Mouse (Mus musculus): ENCODE measurements at regions not wholly inside any gene's neighbourhood (a gene's known extent, or its start where the extent isn't known, plus 50 kb on each side); places are given as distances from the start of the nearest gene placed in this dataset.

DNA sequence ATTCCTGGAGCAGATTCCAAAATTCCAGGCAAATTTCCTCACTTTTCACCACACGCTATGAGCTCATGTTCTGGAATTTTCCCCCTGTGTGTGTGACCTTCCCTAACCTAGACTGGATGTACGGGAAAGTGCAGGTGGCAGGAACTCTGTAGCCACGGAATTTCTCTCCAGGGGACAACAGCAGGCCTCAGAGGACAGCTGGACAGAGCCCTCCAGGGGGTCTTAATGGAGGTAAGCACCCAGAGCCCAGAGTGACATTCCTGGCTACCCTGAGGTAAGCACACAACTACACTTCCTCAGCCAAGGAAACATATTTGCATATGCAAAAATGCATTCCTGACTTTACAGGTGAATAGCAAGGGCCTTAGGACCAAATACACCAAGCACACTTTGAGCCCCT, 135.8 kb downstream of the Fam43a start:
- DNase-seq (ENCODE audit: low read depth, low spot score) = no peak

DNA sequence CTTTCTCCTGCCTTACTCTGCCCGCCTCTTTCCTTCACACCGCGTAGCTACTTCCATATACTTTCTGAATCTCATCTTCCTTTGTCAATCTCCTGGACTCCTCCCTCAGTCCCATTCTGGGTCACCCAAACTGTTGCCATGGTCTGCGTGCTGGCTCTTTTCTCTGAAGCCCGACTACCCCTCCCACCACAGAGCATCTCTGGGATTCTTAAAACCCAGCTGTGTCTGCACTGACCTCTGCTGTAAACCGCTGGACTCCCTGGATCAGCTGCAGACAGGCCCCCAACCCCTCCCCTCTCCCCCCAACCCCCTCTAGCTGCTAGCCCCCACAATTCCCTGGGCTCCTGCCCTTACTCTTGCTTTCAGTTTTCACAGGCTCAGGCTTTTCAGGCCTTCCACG, 136.4 kb downstream of the Fam43a start:
- no peak for DNase-seq (ENCODE audit: low read depth, low spot score)

DNA sequence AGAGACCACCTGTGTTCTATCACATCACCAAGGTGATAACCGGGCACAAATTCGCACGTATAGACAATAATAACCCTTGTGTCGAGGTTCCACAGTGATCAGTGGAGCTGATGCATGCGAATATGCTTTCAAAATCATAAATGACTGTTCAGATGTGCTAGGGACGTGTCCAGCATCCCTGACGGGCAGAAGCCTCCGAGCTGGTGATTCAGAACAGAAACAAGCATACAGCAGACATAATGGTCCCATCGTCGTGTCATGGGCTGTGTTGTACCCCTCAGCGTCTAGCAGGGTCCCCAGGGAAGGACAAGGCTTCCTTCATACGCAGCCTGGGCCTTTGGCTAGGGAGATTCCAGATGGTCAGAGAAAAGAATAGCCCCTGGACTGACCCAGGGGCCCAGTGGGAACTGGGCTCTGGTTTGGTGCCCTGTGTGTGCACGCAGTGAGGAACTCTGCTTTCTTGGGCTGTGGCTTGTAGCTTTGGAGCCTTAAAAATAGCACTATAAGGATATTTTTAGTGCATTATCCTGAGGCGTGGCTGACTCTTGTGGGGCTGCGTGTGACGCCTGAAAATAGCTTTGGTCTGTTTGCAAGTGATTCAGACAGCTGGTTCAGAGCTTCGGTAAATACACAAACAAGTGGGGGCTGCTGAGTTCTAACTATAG, 137.3 kb downstream of the Fam43a start:
- DNase-seq (ENCODE audit: low read depth, low spot score) = no peak

DNA sequence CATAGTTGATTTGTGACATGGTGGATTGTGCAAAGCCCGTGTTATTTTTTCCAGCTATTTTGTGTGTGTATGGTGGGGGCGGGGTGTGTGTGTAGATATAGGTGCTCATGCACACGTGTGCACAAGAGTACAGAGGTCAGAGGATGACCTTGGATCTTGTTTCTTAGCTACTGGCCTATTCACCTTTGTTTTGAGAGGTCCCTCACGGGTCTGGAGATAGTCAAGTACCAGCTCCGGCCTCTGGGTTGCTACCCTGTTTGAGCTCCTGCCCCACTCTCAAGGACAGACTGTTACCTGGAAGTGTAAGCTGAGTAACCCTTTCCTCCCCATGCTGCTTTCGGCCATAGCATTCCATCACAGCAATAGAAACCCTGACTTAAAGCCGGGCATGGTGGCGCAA, 138.0 kb downstream of the Fam43a start:
- no peak for DNase-seq (ENCODE audit: low read depth, low spot score)

DNA sequence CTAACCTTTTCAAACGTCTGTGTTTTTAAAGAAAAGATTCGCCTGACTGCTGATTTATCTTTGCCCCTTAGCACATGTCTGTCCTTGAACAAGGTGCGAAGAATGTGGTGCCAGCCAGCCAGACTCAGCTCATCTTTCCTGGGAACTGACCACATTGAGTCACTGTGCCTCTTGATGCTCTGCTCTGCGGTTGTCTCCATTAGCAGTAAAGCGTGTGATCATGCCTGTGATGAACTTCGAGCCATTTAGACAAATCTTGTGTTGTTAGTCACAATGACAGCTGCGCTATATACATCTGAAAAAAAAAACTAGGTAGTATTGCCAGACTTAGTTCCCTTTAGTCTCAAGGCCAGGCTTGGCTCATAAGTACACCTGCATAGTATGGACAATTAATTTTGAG, 140.1 kb downstream of the Fam43a start:
- no peak for DNase-seq (ENCODE audit: low read depth, low spot score)

DNA sequence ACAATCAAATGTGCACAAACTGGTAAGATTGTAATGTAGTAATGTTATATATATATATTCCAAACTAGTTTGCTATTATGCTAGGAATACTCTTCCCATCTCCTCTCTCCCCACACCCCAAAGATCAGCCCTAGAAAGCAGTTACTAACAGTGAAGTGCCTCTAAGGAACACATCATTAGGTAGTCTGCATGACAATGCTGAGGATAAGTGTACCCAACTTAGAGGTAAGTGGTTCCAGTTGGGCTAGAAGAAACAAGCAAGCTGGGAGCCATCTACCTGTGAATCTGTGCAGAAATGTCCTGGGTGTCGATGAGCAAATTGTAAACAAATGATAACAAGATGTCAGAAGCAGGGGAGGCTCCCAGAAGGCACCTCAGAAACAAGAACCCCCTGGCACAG, 141.7 kb downstream of the Fam43a start:
- DNase-seq (ENCODE audit: low read depth, low spot score) = no peak

DNA sequence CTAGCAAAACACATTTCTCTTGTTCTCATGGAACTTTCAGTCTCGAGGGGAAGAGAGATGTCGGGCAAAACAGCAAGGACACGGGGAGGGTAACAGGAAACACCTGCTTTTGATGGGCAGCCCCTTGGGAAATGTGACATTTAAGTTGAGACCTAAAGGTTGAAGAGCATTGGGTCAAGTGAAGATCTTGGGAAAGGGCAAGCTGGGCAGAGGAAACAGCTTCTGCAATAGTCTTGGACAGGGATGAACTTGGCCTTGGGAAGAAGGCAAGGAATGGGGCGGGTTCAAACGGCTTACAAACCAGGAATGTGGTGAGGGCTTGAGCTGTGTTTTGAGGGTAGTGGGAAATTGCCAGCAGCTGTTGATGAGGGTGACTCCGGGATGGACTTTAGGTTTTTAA, 143.0 kb downstream of the Fam43a start:
- no peak for DNase-seq (ENCODE audit: low read depth, low spot score)

DNA sequence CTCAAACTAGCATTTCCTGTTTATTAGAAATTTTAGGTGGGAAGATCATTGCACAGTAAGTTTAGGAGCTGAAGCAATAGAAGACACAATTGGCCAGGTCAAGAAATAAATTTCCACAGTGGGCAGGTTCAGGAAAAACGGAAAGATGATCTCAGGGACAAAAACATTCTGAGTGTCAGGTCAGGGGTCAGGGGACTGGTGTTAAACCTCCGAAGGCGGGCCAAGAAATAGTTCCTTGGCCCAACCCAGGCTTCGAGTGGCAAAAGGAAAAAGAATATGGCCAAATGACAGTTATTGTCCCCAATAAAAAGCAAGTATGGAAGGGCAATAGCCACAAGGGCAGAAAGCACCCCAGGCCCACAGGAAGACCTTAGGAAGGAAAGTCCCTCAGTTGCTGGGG, 144.0 kb downstream of the Fam43a start:
- no peak for DNase-seq (ENCODE audit: low read depth, low spot score)

DNA sequence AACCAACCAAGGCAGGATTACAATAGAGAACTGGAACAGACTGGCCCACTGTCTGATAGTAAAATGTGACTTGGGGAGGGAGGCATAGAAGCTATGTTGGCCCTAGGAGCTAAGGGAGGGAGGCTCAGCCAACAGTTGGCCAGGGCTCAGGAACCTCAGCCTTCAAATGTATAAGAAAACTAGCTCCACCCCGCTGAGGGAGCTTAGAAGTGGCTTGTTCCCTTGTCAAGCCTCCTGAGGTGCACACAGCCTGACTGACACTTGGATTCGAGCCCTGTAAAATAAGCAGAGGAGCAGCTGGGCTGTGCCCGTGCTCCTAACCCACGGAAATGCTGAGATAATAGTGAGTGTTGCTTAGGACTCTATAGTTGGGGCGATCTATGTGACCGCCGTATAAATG, 144.7 kb downstream of the Fam43a start:
- no peak for DNase-seq (ENCODE audit: low read depth, low spot score)

DNA sequence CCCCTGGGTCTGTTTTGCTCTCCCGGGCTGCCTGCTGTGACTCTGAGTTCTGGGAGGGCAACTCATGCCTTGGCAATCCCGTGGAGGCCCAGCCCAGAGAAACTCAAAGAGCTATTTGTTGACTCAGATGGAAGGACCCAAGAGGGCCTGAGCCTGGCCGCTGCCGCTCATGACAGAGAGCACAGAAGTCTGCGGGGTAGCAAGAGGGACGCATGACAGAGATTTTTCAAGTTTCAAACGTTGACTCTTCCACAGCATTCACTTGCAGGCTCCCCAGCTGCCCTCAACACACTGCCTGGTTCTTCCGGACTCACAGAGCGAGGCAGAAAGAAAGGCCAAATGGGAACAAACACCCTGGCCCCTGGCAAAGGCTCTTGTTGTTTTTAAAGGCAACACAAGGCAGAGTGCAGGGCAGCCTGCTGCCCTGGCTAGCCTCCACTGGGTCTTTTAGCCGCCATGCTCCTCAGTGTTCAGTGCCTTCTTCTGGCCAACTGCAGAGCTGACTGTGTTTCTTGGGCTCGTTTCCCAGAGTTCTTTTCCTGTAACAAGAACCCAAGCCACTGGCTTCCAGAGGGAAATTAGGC, 146.2 kb downstream of the Fam43a start:
- no peak for DNase-seq (ENCODE audit: low read depth, low spot score)

DNA sequence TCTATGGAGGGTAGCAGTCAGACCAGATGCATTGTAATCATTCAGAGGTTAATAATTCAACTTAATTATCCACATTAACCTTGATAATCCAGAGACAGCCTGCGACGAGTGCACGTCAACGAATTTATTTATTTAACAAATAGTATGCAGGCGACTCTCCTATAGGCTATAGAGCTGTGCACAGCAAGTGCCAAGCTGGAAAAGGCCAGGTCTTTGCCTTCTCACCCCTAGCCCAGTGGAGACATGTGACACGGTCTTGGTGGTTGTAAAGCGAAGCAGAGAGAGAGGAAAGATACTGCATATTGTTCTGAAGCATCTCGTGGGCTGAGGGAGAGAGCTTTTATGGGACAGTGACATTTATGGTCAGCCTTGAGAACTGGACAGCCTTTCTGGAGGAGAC, 146.7 kb downstream of the Fam43a start:
- no peak for DNase-seq (ENCODE audit: low read depth, low spot score)

DNA sequence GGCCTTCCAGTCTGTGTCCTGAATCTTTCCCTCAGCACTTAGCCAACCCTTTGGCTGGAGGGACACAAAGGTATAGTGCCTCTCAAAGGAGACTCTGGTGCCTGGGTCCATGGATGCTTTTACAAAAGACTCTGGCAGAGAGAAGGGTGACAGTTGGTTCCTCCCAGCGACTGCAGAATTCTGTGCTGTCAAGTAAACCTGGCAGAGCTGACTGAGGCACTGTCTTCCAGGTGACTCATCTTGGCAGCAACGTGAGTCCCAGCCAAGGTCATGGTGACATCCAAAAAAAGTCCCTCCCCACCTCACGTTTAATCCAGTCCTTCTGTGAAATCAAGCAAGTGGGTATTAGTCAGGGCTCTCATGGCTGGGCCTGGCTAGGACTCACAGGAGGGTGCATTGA, 150.3 kb downstream of the Fam43a start:
- no peak for DNase-seq (ENCODE audit: low read depth, low spot score)

DNA sequence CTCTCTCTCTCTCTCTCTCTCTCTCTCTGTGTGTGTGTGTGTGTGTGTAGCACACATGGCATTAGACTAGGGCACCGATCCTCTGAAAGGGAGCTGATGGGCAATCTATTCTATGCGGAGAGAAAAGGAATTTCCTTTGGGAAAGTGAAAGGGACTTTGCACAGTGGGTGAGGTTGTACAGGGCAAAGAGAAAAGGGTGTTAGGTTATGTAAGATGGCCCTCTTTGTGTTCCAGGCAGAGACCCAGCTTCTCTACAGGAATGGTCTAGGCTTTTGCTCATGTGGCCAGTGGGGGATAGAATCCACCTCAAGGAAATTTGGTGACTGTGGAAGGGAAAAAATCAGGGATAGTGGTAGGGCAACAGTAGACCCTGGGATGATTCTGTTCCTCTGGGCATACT, 156.2 kb downstream of the Fam43a start:
- DNase-seq (ENCODE audit: low read depth, low spot score) = no peak

DNA sequence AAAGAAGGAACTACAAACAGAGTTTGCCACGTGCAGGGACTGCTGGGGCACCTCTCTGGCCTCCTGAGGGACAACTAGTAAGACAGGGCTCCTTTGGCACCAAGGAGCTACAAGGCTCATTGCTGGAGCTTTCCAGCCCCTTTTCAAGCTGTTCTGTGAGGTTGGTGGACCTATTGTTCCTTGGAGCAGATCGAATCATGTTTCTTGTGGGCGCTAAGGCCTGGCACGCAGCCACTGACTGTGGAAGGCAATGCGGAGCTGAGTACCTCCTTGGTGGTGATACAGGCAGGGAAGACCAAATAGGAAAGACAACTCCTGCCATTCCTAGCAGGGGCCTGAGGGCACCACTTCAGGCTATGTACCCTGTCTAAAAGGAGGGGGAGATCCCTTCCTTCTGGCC, 157.2 kb downstream of the Fam43a start:
- no peak for DNase-seq (ENCODE audit: low read depth, low spot score)

DNA sequence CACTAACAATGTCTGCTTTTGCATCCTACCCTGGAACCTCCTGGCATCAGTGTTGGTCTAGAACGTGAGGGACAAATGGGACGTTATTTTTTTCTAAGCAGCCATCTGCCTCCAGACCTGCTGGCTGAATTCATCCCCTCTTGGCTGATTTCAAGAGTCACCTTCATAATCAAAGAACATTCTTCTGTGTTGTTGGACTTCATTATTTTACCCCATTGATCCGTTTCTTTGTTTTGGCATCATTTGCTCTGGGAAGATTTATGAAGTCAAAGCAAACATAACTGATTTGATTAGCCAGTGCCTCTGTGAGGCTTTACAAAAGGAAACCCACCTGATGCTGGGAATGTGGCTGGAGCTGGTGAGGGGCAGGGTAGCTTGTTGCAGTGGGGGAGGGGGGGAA, 158.0 kb downstream of the Fam43a start:
- DNase-seq (ENCODE audit: low read depth, low spot score) = no peak

DNA sequence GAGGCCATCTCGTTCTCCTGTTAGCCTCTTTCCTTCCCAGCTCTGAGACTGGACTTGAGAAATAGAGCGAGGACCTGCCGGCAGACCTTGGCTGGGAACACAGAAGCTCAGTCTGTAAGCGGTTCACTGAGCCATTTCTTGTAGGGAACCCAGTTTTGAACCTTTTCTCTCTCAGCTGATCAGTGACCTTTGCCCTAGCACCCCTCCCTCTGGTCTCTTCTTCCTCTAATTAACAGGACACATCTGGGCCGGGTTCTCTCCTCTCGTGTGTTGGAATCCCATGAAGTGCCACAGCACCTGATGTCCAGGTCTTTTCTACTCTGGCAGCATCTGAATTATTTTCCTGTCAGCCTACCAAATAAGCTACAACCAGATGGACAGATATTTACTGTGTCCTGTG, 158.5 kb downstream of the Fam43a start:
- DNase-seq (ENCODE audit: low read depth, low spot score) = no peak

DNA sequence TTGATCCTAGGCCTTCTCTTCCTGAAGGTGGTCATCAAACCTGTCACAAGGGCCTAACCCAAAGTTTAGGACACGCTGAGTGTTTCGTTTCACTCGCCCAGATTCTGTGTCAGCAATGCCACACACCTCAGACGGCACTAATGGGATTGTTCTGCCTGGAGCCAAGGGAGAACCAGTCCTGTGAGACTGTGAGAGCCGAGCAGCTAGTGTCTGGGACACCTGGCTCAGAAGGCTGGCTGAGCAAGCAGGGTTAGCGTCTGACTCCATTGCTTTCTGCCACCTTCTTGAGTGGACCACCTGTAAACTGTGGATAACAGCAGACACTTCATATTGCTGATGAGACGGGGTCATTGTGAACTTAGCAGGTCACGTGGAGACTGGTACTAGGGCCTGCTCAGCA, 160.0 kb downstream of the Fam43a start:
- no peak for DNase-seq (ENCODE audit: low read depth, low spot score)

DNA sequence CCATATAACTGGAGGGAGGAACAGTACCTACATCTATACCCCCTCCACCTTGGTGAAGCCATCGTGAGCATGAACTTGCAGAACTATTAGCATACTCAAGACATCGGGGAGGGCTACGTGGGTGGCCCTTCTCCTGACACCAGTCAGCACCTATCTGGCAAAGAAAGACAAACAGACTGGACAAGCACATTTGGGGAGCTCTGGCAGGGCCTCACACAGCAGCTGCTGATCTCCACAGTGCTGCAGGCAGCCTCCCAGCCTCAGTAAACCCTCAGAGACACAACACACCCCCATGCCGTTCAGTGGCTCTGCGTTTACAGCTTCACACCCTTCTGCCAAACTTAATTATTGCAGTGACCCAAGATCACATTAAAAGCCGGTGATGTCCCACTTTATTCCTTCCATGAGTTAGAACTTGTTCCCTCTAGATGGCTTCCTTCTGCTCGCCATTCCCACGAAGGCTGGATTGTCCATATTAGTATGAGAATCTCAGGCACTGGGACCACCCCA, 161.7 kb downstream of the Fam43a start:
- DNase-seq (ENCODE audit: low read depth, low spot score) = no peak

DNA sequence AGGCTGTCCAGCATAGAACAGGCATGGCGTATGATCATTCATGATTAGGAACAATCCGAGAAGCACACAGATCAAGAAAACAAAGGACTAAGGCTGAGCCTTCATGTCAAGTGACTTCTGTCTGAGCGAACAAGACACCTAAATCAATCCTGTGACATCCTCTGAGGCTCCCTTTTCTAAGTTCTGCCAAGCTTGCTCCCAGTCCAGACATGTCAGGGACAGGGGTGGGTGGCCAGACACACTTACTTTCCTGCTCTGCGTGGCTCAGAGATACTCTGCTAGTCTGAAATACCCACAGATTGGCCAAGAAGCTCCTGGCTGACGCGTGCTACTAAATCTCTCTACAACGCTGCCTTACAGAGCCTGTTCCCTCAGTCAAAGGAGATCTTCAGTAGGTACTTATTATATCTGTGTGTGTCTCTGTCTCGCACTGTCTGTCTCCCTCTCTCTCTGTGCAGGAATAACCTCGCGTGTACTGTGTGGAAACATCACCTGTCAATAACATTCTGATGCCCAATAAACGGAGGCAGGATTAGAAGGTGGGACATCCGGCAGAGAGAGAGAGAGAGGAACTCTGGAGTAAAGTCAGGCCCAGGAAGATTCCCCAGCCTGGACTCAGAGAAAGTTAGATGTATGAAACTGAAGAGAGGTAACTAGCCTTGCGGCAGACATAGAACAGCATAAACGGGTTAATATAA, 163.5 kb downstream of the Fam43a start:
- no peak for DNase-seq (ENCODE audit: low read depth, low spot score)

DNA sequence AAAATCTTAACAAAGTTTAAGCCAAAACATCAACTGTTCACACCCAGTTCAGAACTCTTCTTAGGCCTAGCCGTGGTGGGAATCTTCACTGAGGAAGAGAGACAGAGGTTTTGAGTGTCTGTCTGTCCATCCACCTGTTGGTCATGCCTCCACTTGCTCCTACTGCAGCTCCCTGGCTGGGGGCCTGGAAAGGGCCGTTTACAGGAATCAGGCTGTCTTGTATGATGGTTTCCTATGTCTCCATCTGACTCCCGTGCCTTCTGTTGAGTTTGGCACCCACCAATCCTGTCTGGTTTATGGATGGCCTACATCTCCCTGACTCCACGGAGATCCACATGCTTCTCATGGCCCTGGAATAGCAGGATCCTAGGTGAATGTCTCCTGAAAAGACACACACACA, 166.1 kb downstream of the Fam43a start:
- no peak for DNase-seq (ENCODE audit: low read depth, low spot score)

DNA sequence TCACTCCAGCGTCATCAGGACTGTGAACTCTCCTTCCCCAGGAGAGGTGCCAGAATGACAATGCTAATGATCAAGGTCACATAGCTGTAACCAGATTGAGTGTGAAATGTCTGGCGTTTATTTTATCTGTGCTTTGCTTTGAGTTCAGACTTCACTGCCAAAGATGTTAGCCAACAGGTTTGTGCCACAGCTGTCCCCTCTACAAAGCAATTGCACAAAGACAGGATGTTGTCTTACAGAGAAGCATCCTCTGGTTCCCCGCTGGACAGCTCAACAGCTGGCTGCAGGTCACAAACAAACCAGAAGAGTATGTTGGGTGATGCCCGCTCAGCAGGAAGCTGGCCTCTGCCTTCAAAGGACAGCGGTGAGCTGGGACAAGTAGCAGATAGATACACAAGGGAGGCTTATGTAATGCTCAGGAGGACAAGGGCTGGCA, 169.5 kb downstream of the Fam43a start:
- DNase-seq (ENCODE audit: low read depth, low spot score) = no peak

DNA sequence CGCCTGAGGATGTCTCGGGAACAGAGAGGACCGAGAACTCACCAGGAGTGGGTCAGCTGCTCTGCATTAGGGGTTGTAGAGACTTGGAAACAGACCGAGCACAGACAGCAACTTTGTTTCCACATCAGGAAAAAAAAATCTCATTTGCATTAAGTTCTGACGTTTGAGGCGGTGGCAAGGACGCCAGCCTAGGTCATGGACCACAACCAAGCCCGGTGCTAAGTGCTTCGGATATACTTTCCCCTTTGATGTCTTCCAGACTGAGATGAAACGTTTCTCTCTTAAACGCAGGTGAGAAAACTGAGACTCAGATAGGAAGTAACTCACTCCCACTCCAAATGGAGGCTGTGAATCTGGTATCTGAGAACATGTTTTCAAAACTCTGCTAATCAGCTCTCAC, 169.9 kb downstream of the Fam43a start:
- no peak for DNase-seq (ENCODE audit: low read depth, low spot score)

DNA sequence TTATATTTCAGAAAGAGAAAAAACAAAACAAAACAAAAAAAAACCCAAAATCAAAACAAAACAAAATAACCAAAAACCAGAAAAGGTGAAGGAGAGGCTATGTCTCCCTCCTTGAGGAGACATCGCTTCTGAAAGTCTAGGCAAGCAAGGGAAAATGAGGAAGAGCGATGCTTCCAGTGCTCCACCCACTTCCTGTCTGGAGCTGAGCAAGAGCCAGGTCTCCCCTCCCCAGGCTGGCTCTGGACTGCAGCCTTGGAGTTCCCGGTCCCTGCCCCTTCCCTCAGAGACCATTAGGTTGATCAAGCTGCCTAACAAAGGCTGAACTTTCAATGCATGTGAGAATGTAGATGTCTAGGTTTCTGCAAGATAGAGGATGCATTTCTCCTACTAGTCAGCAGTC, 173.3 kb downstream of the Fam43a start:
- no peak for DNase-seq (ENCODE audit: low read depth, low spot score)
